Mouse (Mus musculus) megakaryocyte-erythroid progenitor cell, adult 5 weeks (primary cell): ENCODE results near the gene Eif2ak1. TPM values are rescaled to one million over a fixed set of nuclear protein-coding genes. Genes with fewer than 3 reads are reported as not detected.

Experiments used
- polyA plus RNA-seq: library from polyadenylated mRNA; stranded (reverse); fragments of >175 nt; gene quantifications from 2 replicates; pipeline ENCODE4 v1.2.3, GENCODE M21; 2012

Gene Eif2ak1
- 16.5 and 21.0 TPM in 2 replicates for polyA plus RNA-seq

GRCm38 (mm10) chr5:143817116-143817930 lies at the start of gene Eif2ak1:
Gene Eif2ak1, plus strand, starts transcription at chr5:143817788.

DNA sequence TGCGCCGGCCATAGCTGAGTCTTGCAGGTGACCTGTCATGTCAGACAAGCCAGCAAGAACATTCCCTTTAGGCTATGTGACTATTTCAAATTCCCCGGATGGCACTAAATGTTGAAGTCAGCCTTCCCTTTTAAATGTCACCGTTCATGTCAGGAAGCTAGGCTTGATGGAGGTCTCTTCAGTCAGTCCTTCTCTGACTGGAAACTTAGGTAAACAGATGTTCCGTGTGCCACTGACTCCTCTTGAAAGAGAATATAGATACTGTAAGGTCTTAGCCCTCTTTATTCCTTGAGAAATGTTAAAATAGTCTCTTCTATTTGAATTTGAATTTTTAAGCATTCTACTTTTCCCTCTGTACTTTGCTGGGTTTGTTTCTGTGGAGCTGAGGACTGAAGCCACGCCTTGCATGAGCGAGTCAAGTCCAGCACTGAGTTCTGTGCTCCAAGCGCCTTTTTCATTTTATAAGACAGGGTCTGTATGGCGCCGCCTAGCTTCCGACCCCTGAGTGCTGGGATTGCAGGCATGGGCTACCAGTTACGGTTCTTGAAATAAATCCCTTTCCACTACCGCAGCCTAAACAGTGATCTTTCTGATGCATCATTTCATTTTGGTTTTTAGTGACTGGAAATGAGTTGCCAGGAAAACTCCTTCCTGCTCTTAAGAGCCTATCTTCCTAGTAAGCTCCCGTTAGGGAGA lies 80.2 kb downstream of the Eif2ak1 start, which contains the start of gene Ankrd61:
TSS of gene Ankrd61 (minus strand) at position 51 of the 696 bp plus-strand sequence.

GRCm38 (mm10) chr5:143909417-143910400 lies 92.1 kb downstream of the Eif2ak1 start, which contains the start of the genes Aimp2 and Pms2:
Gene Aimp2, minus strand, starts transcription at chr5:143909847.
Gene Pms2, plus strand, starts transcription at chr5:143909964.

GRCm38 (mm10) chr5:143927875-143928274 lies 110.3 kb downstream of the Eif2ak1 start, which contains the start of gene Gm42421:
Gene Gm42421, plus strand, starts transcription at chr5:143928175.

DNA sequence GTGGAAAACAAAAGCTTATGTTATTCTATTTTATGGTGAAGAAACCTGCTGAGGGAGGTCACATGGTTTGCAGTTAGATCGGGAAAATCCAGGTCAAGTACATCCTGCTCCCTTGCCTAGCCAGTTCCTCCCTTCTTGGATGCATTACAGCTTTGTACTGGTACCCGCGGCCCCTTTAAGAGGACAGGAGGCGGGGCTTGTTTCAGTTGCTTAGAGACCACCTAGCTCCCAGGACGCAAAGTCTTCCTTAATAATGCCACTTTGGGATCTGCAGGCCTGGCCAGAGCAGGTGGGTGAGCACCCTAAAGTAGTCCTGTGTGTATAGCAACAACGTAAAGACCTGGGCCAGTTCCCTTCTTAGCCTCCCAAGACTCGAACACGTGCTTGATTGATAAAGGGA lies 115.2 kb downstream of the Eif2ak1 start, which contains the start of gene Rsph10b:
TSS of gene Rsph10b (plus strand) at position 205 of the 400 bp plus-strand sequence.

Other genes starting within 250 kb of the Eif2ak1 start
- gene Cyth3, start 195.3 kb upstream of the Eif2ak1 start, polyA plus RNA-seq: 11.7 and 14.3 TPM in 2 replicates
- gene Usp42, start 85.5 kb upstream of the Eif2ak1 start, polyA plus RNA-seq: 30.9 and 33.1 TPM in 2 replicates
- gene Ankrd61, start 79.9 kb downstream of the Eif2ak1 start, polyA plus RNA-seq: 0.14 TPM in 1 of 2 replicates, not detected in the other
- gene Aimp2, start 92.1 kb downstream of the Eif2ak1 start, polyA plus RNA-seq: 44.1 and 49.6 TPM in 2 replicates
- gene Pms2, start 92.2 kb downstream of the Eif2ak1 start, polyA plus RNA-seq: 1.5 and 1.9 TPM in 2 replicates
- gene Gm42421, start 110.4 kb downstream of the Eif2ak1 start, polyA plus RNA-seq: not detected in 2 replicates
- not detected in 2 replicates for gene Rsph10b, start 115.2 kb downstream of the Eif2ak1 start, polyA plus RNA-seq
- 56.6 and 57.9 TPM in 2 replicates for gene Ccz1, start 197.1 kb downstream of the Eif2ak1 start, polyA plus RNA-seq
- gene Ocm, start 208.9 kb downstream of the Eif2ak1 start, polyA plus RNA-seq: not detected in 2 replicates